Mouse (Mus musculus): ENCODE measurements around the gene Anks4b.

- TF ChIP-seq POLR2A (IDR thresholded peaks at IDR 0.05; ENCODE audit: borderline replicate concordance, low read depth, low read length) (no peak), CTCF (IDR thresholded peaks at IDR 0.05; ENCODE audit: low read depth, low read length) (no peak)
Measured at GRCm38 (mm10) chr7:120178935-120179334, 5.3 kb downstream of the Anks4b start.
